Mouse (Mus musculus) stomach, postnatal 0 days (tissue): ENCODE results near the gene Ano8.
"Not testable (repeated sequence)": the region's sequence is repeated elsewhere in the genome, so short reads cannot be mapped to it uniquely, and the experiment has no call there.

Experiments used
- CTCF ChIP-seq: IDR thresholded peaks from 2 replicates; pipeline ENCODE4 v1.5.1; 2016; ENCODE audit warnings: antibody characterized with exemption, low read depth, mild to moderate bottlenecking, moderate library complexity
- EP300 ChIP-seq: optimal IDR thresholded peaks from 2 replicates; pipeline ENCODE3; 2016; ENCODE audit warnings: antibody characterized with exemption

DNA sequence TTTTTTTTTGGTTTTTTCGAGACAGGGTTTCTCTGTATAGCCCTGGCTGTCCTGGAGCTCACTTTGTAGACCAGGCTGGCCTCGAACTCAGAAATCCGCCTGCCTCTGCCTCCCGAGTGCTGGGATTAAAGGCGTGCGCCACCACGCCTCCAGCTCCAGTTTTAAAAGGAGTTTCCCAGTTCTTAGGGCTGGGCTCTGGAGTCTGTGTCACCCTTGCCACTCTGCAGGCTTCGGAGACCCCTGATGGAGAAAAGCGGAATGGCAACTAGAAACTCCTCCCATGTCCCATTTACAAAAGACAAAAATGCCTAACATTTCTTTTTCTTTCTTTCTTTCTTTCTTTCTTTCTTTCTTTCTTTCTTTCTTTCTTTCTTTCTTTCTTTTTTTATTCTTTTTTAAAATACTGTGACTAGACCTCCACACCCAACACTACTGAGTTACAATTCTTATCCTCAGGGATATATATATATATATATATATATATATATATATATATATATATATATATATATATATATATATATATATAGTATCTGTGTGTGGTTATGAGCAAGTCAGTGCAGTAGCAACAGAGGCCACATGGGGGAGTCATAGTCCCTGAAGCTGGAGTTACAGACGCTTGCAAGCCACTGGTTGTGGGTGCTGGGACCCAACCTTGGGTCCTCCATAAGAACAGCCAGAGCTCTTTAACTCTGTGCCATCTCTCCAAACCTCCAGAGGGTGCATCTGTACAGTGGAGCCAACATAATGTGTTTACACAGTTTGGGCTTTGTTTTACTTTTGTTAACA lies 33.5 kb upstream of the Ano8 start:
- not testable (repeated sequence) for TF ChIP-seq EP300
- peak; percentile 75 for TF ChIP-seq CTCF
